Mouse (Mus musculus) C2C12 (cell line): ENCODE data around the gene Camkv. TPM values are rescaled to one million over a fixed set of nuclear protein-coding genes. Genes with fewer than 3 reads are reported as not detected.

Experiments
- H3K27me3 ChIP-seq: one replicate; pipeline ENCODE4 v1.6.1; 2011; ENCODE audit not compliant: control insufficient read depth, insufficient read depth, insufficient read length
- H3K36me3 ChIP-seq: one replicate; pipeline ENCODE4 v1.6.1; 2011; ENCODE audit not compliant: control insufficient read depth, insufficient read depth
- H3K4me3 ChIP-seq: one replicate; pipeline ENCODE4 v1.5.1; 2011; ENCODE audit warnings: mild to moderate bottlenecking, control low read depth; ENCODE audit not compliant: poor library complexity, insufficient read depth, severe bottlenecking
- H3K79me2 ChIP-seq: one replicate; pipeline ENCODE4 v1.6.1; 2011; ENCODE audit not compliant: control insufficient read depth, insufficient read depth
- H3K79me3 ChIP-seq: one replicate; pipeline ENCODE4 v1.6.1; 2011; ENCODE audit warnings: low read depth, control low read depth
- H3ac ChIP-seq: one replicate; pipeline ENCODE3; 2011; ENCODE audit warnings: low read depth; ENCODE audit not compliant: control insufficient read depth, insufficient read length
- CEBPB ChIP-seq: IDR thresholded peaks from one replicate; pipeline ENCODE4 v1.6.1; 2011; ENCODE audit warnings: low read depth, mild to moderate bottlenecking, control low read depth, moderate library complexity
- CTCF ChIP-seq: IDR thresholded peaks from one replicate; pipeline ENCODE4 v1.5.1; 2011; ENCODE audit not compliant: control insufficient read depth, insufficient read depth, insufficient read length
- FOSL1 ChIP-seq: IDR thresholded peaks from one replicate; pipeline ENCODE4 v1.8.0; 2011; ENCODE audit warnings: mild to moderate bottlenecking, low read length; ENCODE audit not compliant: poor library complexity, insufficient read depth, severe bottlenecking
- MAX ChIP-seq: IDR thresholded peaks from one replicate; pipeline ENCODE4 v1.6.1; 2011; ENCODE audit warnings: mild to moderate bottlenecking, control low read depth
- MYOD1 ChIP-seq: IDR thresholded peaks from one replicate; pipeline ENCODE4 v1.6.1; 2011; ENCODE audit warnings: low read depth; ENCODE audit not compliant: control insufficient read depth, insufficient read length
- MYOG ChIP-seq: IDR thresholded peaks from one replicate; pipeline ENCODE4 v1.6.1; 2011; ENCODE audit not compliant: control insufficient read depth, insufficient read length; ENCODE audit errors: extremely low read depth
- USF1 ChIP-seq: IDR thresholded peaks from one replicate; pipeline ENCODE4 v1.6.1; 2011; ENCODE audit warnings: low read depth, mild to moderate bottlenecking, control low read depth, moderate library complexity
- long read RNA-seq, 2 experiments: library from polyadenylated mRNA; unstranded; transcript quantifications; one replicate each; pipeline ENCODE4 v2.0.0; 2019 to 2020
- polyA plus RNA-seq: library from polyadenylated mRNA; unstranded; fragments of >200 nt; fragmentation: generic; extraction: Trizol; gene quantifications from one replicate; pipeline ENCODE4 v1.2.1, GENCODE M21; 2012; ENCODE audit warnings: missing spikeins

Camkv gene
- polyA plus RNA-seq, result 0.07 TPM
- long read RNA-seq, experiment 1, result 0 reads
- long read RNA-seq, experiment 2, result 0 reads

DNA sequence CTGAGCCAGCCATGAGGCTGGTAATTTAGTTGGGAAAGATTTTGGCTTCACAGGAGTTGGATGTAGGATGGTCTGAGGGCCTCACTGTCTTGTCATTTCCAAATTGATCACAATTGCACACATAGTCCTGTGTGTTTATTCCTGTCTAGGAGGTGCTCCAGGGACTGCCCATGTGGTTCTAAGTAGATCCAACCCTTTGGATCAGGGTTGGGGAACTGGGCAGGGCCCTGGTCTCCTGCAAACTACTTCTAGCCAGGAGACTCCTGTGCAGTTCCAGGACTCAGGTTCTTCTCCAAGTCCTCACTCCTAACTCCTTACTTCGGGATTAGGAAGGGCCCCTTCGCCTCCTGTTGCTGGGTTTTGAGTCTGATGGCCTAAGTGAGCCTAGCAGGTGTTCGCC, at the start of gene Camkv:
TSS of gene Camkv (plus strand) at position 301 of the 400 bp plus-strand sequence.
- peaks cover 19% of the 10 kb centered on the region for H3K27me3 ChIP-seq
- no peak within 1 kb of the TSS for H3K4me3 ChIP-seq
- H3K79me2 ChIP-seq, result no peaks in the 10 kb centered on the region
- no peaks in the 10 kb centered on the region for H3K79me3 ChIP-seq
- TF ChIP-seq USF1 (no peak), CTCF (no peak), CEBPB (no peak), MYOG (no peak), MYOD1 (no peak), MAX (no peak), FOSL1 (no peak)
- H3K36me3 ChIP-seq, result no peaks in the 10 kb centered on the region
- no peak within 1 kb of the TSS for H3ac ChIP-seq

DNA sequence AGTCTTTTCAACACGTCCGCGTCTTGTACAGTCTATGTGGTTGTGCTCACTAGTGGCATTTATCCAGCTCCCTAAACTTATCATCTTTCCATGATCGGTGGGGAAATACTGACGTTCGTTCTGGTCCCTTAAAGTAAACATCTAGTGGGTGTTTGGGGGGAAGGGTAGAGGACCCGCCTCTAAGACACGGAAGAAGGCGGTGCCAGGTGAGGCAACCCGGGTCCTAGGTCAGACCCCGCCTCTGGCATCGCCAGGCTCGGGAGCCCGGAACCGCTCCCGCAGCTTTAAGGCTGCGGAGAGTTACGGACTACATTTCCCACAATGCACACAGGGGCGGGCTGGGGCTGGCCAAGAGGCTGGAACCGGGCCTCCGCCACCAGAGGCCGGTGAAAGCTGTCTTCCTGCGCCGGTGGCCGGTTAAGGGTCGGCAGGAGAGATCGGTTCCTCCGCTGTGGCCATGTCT, 47.6 kb upstream of the Camkv start, which contains the start of gene Mon1a:
TSS of gene Mon1a (plus strand) at position 348 of the 463 bp plus-strand sequence.
- Histone ChIP-seq H3K4me3 (peak within 1 kb of the TSS; percentile 57), H3K27me3 (peaks cover 11% of the 10 kb centered on the region), H3K36me3 (no peaks in the 10 kb centered on the region), H3K79me2 (no peaks in the 10 kb centered on the region), H3K79me3 (no peaks in the 10 kb centered on the region), H3ac (peak within 1 kb of the TSS; percentile 92)
- TF ChIP-seq FOSL1, result no peak
- no peak for TF ChIP-seq CTCF
- no peak for TF ChIP-seq CEBPB
- TF ChIP-seq MAX, result no peak
- no peak for TF ChIP-seq MYOG
- TF ChIP-seq MYOD1, result no peak
- no peak for TF ChIP-seq USF1

DNA sequence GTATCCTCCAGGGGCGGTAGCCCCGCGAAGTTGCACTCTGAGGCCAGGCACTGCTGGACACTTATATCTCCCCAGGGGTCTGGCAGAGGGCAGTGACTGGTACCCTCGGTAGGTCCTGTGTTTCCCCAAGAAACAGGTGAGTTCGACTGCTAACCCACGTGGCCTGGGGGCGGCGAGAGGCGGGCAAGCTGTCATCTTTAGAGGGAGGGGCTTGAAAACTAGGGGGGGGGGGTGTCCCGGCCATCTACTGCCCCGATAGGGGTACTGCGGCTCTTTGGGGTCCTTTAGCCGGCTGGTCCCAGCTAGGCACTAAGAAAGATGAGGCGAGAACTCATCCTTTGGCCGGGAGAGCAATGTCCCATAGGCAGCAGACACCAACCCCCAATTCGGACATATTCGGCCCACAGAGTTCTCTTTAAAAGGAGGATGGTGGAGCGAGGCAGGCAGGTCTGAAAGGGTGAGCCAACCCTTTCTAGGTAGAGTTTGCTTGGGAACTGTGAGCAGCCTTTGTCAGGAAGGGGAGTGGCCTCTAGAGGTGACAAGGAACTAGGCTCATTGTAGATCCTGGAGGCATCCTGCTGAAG, 47.1 kb upstream of the Camkv start:
- peaks cover 11% of the 10 kb centered on the region for H3K27me3 ChIP-seq
- peak overlapping the region; percentile 57 for H3K4me3 ChIP-seq
- H3K79me3 ChIP-seq, result no peaks in the 10 kb centered on the region
- H3K79me2 ChIP-seq, result no peaks in the 10 kb centered on the region
- TF ChIP-seq MYOD1, result no peak
- TF ChIP-seq USF1, result no peak
- TF ChIP-seq MAX, result no peak
- TF ChIP-seq MYOG, result no peak
- TF ChIP-seq CEBPB, result no peak
- TF ChIP-seq FOSL1, result no peak
- no peak for TF ChIP-seq CTCF
- peak overlapping the region; percentile 92 for H3ac ChIP-seq
- H3K36me3 ChIP-seq, result no peaks in the 10 kb centered on the region

DNA sequence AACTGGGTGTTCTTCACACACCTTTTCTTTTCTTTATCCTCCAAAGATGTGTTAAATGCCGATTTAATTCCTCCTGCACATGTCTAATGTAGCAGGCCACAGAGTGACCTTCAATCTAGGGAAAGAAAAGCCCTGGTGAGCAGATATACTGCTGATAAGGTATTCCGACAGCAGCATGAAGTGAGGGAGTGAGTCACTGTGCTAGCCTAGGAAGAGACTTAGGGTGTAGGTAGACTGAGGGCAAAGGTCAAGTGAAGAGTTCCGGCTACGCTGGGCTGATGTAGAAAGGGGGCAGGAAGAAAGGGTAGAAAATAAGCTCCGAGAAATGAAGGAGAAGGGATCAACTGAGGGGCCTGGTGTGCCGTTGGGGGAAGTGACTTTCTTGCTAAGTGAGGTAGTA, 45.2 kb upstream of the Camkv start:
- TF ChIP-seq FOSL1 (no peak), CTCF (no peak), MYOG (no peak), USF1 (no peak), CEBPB (no peak), MAX (no peak), MYOD1 (no peak)

DNA sequence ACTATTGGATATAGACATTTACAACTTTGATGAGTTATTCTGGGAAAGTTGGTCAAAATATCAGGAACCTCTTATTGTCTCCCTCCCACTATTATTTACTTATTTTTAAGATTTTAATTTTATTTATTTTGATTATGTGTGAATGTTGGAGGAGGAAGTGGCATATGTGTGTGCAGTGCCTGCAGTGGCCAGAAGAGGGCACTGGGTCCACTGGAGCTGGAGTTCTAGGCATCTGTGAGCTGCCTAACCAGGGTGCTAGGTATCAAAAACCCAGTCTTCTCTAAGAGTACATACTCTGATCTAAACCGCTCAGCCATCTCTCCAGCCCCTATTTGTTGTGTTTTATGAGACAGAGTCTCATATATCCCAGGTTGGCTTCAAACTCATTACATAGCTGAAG, 44.5 kb upstream of the Camkv start:
- no peaks in the 10 kb centered on the region for H3K27me3 ChIP-seq
- no peaks in the 10 kb centered on the region for H3K79me2 ChIP-seq
- no peak overlapping the region for H3ac ChIP-seq
- no peak overlapping the region for H3K4me3 ChIP-seq
- TF ChIP-seq MAX (no peak), FOSL1 (no peak)
- no peaks in the 10 kb centered on the region for H3K79me3 ChIP-seq
- no peaks in the 10 kb centered on the region for H3K36me3 ChIP-seq

More for the DNA sequence above, 45.2 kb upstream of the Camkv start:
- Histone ChIP-seq H3K79me2 (no peaks in the 10 kb centered on the region), H3K36me3 (no peaks in the 10 kb centered on the region), H3ac (no peak overlapping the region), H3K4me3 (no peak overlapping the region), H3K79me3 (no peaks in the 10 kb centered on the region), H3K27me3 (no peaks in the 10 kb centered on the region)

DNA sequence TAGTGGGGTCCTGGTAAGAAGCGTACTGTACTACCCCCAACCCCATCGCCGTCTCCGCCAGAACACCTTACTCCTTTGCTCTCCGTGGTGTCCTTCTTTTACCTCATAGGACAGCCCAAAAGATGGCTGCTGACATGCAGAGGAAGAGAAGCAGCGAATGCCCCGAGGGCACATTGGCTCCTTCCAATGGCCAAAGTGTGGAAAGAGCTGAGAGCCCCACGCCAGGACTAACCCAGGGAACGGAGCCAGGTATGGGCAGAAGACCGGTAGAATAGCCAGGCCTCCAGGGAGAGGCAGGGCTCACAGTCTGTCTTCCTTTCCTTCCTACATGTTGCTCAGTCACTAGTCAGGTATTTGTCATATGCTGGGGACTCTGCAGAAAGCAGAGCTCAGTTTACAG, 36.9 kb upstream of the Camkv start:
- no peaks in the 10 kb centered on the region for H3K27me3 ChIP-seq
- TF ChIP-seq MYOG (no peak), MAX (no peak), CTCF (no peak), FOSL1 (no peak), USF1 (no peak), CEBPB (no peak), MYOD1 (no peak)
- H3K36me3 ChIP-seq, result no peaks in the 10 kb centered on the region
- H3K79me2 ChIP-seq, result no peaks in the 10 kb centered on the region
- H3K4me3 ChIP-seq, result no peak overlapping the region
- H3K79me3 ChIP-seq, result no peaks in the 10 kb centered on the region
- no peak overlapping the region for H3ac ChIP-seq
